Mouse (Mus musculus) cortical plate, adult 2 months (tissue): ENCODE results near the gene Fbxl17. TPM values are rescaled to one million over a fixed set of nuclear protein-coding genes. Genes with fewer than 3 reads are reported as not detected.

Experiments
- H3K27ac ChIP-seq: fragments of 200-500 bp; 2 replicates; pipeline ENCODE4 v1.5.1; 2012; ENCODE audit warnings: low read length, control low read depth, inconsistent platforms; ENCODE audit not compliant: insufficient read depth
- H3K4me1 ChIP-seq: fragments of 200-500 bp; 2 replicates; pipeline ENCODE4 v1.6.1; 2011; ENCODE audit warnings: low read length; ENCODE audit not compliant: control insufficient read depth, insufficient read depth
- H3K4me3 ChIP-seq: fragments of 200-500 bp; 2 replicates; pipeline ENCODE4 v1.5.1; 2011; ENCODE audit warnings: mild to moderate bottlenecking, low read length, control low read depth; ENCODE audit not compliant: insufficient read depth
- CTCF ChIP-seq: fragments of 200-500 bp; IDR thresholded peaks from 2 replicates; pipeline ENCODE4 v1.5.1; 2011; ENCODE audit warnings: mild to moderate bottlenecking, control low read depth, low read length; ENCODE audit not compliant: insufficient read depth; ENCODE audit errors: extremely low read depth
- POLR2A ChIP-seq: fragments of 200-500 bp; IDR thresholded peaks from 2 replicates; pipeline ENCODE4 v1.6.1; 2011; ENCODE audit warnings: mild to moderate bottlenecking, low read length, control low read depth; ENCODE audit not compliant: insufficient read depth; ENCODE audit errors: extremely low read depth
- polyA plus RNA-seq: library from polyadenylated mRNA; depleted of rRNA; stranded (reverse); fragments of >200 nt; gene quantifications from 2 replicates; pipeline ENCODE4 v1.2.3, GENCODE M21; 2012

Fbxl17 gene
- polyA plus RNA-seq, 1 experiment: 28.9 TPM

GRCm38 (mm10) chr17:63185531-63185930 is 314.3 kb downstream of the Fbxl17 start:
- no peak overlapping the region for H3K4me3 ChIP-seq
- H3K27ac ChIP-seq: no peak overlapping the region
- peaks cover 3% of the 10 kb centered on the region; the same call in 1 of the 2 replicates for H3K4me1 ChIP-seq
- no peak for TF ChIP-seq POLR2A
- no peak for TF ChIP-seq CTCF

- Histone ChIP-seq H3K4me1 (peaks cover 3% of the 10 kb centered on the region; the same call in 1 of the 2 replicates), H3K4me3 (no peak overlapping the region), H3K27ac (no peak overlapping the region)
- TF ChIP-seq CTCF (no peak), POLR2A (no peak)
These were observed 314.8 kb downstream of the Fbxl17 start for GRCm38 (mm10) chr17:63184844-63185504.

GRCm38 (mm10) chr17:63183431-63183830 is 316.4 kb downstream of the Fbxl17 start:
- H3K4me3 ChIP-seq: no peak overlapping the region
- no peak overlapping the region for H3K27ac ChIP-seq
- H3K4me1 ChIP-seq: peaks cover 3% of the 10 kb centered on the region
- TF ChIP-seq POLR2A: no peak
- no peak for TF ChIP-seq CTCF

GRCm38 (mm10) chr17:63181661-63182060 is 318.2 kb downstream of the Fbxl17 start:
- TF ChIP-seq POLR2A: no peak
- TF ChIP-seq CTCF: no peak
- peaks cover 3% of the 10 kb centered on the region for H3K4me1 ChIP-seq
- no peak overlapping the region for H3K4me3 ChIP-seq
- H3K27ac ChIP-seq: no peak overlapping the region

- no peak overlapping the region for H3K4me3 ChIP-seq
These were observed 319.8 kb downstream of the Fbxl17 start for GRCm38 (mm10) chr17:63180042-63180441.

GRCm38 (mm10) chr17:63178331-63178730 is 321.5 kb downstream of the Fbxl17 start:
- TF ChIP-seq CTCF (no peak), POLR2A (no peak)
- no peak overlapping the region for H3K27ac ChIP-seq
- no peak overlapping the region for H3K4me3 ChIP-seq
- no peaks in the 10 kb centered on the region; the same call in 1 of the 2 replicates for H3K4me1 ChIP-seq

More at GRCm38 (mm10) chr17:63180042-63180441, 319.8 kb downstream of the Fbxl17 start:
- TF ChIP-seq CTCF: no peak
- TF ChIP-seq POLR2A: no peak
- no peaks in the 10 kb centered on the region; the same call in 1 of the 2 replicates for H3K4me1 ChIP-seq
- no peak overlapping the region for H3K27ac ChIP-seq

- H3K4me1 ChIP-seq: peaks cover 2% of the 10 kb centered on the region
- H3K4me3 ChIP-seq: no peak overlapping the region
- TF ChIP-seq POLR2A: no peak
- TF ChIP-seq CTCF: no peak
- no peak overlapping the region for H3K27ac ChIP-seq
These were observed 323.4 kb downstream of the Fbxl17 start for GRCm38 (mm10) chr17:63176411-63176810.

- Histone ChIP-seq H3K4me1 (peaks cover 3% of the 10 kb centered on the region; the same call in 1 of the 2 replicates), H3K4me3 (no peak overlapping the region), H3K27ac (no peak overlapping the region)
- no peak for TF ChIP-seq CTCF
- TF ChIP-seq POLR2A: no peak
These were observed 327.1 kb downstream of the Fbxl17 start for GRCm38 (mm10) chr17:63172697-63173096.

- H3K27ac ChIP-seq: no peak overlapping the region
- no peak for TF ChIP-seq CTCF
- no peak for TF ChIP-seq POLR2A
- no peak overlapping the region for H3K4me3 ChIP-seq
- peaks cover 3% of the 10 kb centered on the region; the same call in 1 of the 2 replicates for H3K4me1 ChIP-seq
These were observed 327.8 kb downstream of the Fbxl17 start for GRCm38 (mm10) chr17:63171890-63172491.

- Histone ChIP-seq H3K4me1 (peaks cover 3% of the 10 kb centered on the region; the same call in 1 of the 2 replicates), H3K4me3 (no peak overlapping the region), H3K27ac (no peak overlapping the region)
- TF ChIP-seq POLR2A (no peak), CTCF (no peak)
These were observed 328.6 kb downstream of the Fbxl17 start for GRCm38 (mm10) chr17:63171264-63171663.
